Mouse (Mus musculus) liver, adult 2 months (tissue): Measurements from ENCODE around the gene Pcid2.

ENCODE experiments used
- CTCF ChIP-seq: fragments of 200-500 bp; IDR thresholded peaks from 2 replicates; pipeline ENCODE4 v1.5.1; 2011; ENCODE audit warnings: low read depth, low read length, control low read depth
- POLR2A ChIP-seq: fragments of 200-500 bp; IDR thresholded peaks from 2 replicates; pipeline ENCODE4 v1.6.1; 2011; ENCODE audit warnings: low read length, control low read depth; ENCODE audit not compliant: insufficient read depth; ENCODE audit errors: extremely low read depth

DNA sequence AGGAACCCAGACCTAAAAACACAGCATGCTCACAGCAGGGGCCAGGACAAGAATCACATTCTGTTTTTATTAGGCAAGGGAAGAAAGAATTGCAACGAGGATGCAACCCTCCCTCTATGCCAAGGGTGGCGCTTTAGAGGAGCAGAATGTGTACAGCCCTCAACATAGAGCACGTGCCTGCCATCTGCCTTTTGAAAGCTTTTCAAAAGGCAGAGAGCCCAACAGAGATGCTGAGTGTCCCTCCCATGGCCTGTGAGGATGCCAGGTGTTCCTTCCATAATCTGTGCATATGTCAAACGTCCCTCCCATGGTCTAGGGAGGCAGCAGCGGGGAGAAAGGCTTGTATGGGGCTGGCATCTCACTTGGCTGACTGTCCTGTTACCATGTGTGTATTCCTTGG lies 57.6 kb downstream of the Pcid2 start:
- TF ChIP-seq CTCF (no peak), POLR2A (no peak)
